Mouse (Mus musculus): ENCODE measurements around the gene Ddit4.

DNA sequence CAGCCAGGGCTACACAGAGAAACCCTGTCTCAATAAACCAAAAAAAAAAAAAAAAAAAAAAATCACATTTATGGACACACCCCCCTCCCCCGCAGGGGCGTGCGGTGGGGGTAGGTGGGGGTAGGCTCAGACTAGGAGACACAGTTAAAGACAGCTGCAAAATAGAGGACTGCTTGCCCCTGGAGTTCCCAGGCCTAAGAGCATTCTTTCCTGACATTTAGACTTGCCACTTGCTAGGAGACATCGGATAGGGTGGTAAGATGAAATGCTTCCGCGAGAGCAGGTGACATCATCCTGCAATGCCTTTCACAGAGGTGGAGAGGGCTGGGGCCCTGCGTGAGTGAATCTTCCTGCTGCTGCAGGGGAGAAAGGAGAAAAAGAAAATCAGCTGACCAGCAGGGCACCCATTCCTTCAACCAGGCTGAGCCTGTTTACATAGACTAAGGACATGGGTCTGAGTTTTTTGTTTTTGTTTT, 2.0 kb upstream of the Ddit4 start:
- TF ChIP-seq GATA1 (IDR thresholded peaks at IDR 0.05; ENCODE audit: borderline replicate concordance, low read length): no peak
- TF ChIP-seq FLI1 (IDR thresholded peaks at IDR 0.05; ENCODE audit: low read length): no peak

Data from megakaryocyte, embryonic 14.5 days (primary cell).